Mouse (Mus musculus): ENCODE measurements at regions not wholly inside any gene's neighbourhood (a gene's known extent, or its start where the extent isn't known, plus 50 kb on each side); places are given as distances from the start of the nearest gene placed in this dataset.
"Not testable (repeated sequence)": the region's sequence is repeated elsewhere in the genome, so short reads cannot be mapped to it uniquely, and the experiment has no call there.

DNA sequence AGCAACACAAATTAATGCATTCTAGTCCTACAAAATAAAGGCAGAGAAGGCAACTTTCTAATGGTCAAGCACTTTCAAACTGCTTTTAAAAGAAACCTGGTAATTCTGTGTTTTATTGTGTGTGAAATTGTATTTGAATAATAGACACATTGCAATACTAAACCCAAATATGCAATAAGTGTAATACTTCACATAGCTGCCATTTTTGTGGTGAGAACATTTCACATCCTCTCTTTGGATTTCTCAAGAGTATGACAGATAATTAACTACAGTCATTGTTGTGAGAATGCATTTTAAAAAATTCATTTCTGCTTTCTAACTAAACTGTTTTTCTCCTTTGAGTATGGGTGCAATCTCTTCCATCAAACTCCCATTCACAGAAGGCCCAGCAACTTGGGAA is 256.4 kb downstream of the Sema3d start:
- ATAC-seq (ENCODE audit: insufficient number of reproducible peaks, low FRiP score, low TSS enrichment), result no peak

DNA sequence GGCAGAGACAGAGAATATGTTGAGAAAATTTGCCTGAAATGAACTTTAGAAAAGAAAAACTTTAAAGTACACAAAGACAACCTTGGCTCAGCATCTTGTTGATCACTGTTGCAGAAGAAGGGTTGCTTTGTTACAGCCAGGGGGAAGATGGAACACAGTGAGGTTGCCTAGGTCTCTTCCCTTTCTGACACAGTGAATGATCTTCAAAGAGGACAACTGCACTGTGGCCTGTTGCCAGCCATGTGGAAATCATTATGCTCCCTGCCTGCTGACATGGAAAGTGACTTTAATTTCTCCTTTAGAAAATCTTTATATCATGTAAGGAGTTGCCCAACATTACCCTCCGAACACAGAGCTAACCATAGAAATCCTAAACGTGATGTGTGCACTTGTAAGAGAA is 263.1 kb downstream of the Sema3d start:
- ATAC-seq (ENCODE audit: insufficient number of reproducible peaks, low FRiP score, low TSS enrichment), result no peak

DNA sequence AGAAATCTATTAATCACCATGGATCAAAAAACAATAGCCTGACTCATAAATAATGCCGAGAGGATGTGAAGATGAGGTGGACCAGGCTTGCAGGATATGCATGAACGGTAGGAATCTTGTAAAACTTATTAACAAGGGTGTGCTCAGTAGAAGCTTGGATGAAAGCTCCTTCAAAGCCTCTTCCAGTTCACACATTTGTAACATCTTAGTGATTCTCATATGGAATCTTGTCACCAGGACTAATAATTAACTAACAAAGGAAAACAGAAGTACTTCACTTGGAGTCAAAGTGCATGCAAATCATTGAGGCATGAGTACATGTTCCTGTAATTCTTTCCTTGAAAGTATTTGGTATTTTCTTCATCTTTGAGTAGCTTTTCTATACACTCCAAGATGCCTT is 290.5 kb downstream of the Sema3d start:
- ATAC-seq (ENCODE audit: insufficient number of reproducible peaks, low FRiP score, low TSS enrichment), result no peak

DNA sequence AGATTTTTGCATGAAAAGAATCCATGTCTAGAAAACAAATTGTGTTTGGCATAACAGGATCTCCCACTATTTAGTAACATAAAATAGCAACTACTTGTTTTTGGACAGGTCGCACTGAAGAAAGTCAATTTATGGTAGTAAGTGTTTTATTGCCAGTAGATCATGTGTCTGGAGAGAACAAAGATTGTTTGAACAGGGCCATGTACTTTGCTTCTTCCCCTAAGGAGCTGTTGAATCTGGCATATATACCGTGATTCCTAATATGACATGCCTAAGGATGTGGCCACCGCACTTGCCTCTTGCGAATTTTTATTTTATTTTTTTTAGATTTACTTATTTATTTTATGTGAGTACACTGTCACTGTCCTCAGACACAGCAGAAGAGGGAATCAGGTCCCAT is 290.9 kb downstream of the Sema3d start:
- ATAC-seq (ENCODE audit: insufficient number of reproducible peaks, low FRiP score, low TSS enrichment), result no peak

DNA sequence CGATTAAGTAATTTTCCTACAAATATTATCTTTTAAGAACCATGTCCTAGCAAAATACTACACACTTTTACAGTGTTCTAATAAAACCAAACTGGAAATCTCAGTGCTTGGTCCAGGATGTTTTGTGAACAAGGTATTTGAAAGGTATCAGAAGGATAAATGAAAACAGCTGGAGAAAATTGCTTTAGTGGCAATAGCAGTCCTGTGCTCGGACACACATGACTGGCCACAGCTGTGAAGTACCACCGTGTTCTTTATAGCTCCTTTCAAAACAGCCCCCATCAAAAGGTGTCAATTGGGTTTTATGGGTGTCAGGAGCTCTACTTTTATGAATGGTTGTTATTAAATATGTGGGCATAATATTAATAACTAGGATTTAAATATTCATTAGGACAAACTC is 293.5 kb downstream of the Sema3d start:
- no peak for ATAC-seq (ENCODE audit: insufficient number of reproducible peaks, low FRiP score, low TSS enrichment)

DNA sequence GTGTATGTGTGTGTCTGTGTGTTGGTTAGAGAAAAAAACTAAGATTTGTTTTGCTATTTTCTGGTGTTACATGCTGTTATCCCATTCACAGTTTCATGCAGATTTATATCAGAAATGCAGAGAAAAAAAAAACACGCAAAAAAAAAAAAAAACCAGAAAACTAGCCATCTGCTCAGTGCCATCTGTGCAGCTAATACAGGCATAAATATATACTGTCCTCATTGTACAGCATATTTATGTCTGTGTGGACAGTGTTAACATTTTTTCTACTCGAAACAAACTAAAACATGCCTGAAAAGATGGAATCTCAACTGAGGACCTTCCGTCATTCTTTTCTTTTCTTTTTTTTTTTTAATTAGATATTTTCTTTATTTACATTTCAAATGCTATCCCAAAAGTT is 331.7 kb downstream of the Sema3d start:
- peak; percentile 72 for ATAC-seq (ENCODE audit: insufficient number of reproducible peaks, low FRiP score, low TSS enrichment)

DNA sequence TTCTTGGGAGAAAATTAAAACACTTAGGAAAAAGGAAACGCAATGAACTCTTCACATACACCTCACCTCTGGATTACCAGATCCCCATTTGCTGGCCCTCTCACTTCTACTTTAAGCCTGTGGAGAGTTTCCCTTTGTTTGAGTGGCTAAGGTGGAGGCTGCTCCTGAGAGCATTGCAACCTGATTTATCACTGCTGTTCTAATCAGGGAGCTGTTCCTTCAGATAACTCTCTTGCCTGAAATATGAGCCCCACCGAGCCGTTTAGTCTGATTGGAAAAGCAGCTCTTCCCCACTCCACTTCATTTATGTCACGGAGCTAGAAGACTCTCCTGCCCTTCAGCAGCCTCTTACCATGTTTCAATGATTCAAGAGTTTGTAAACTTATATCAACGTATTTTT is 368.3 kb downstream of the Sema3d start:
- no peak for ATAC-seq (ENCODE audit: insufficient number of reproducible peaks, low FRiP score, low TSS enrichment)

DNA sequence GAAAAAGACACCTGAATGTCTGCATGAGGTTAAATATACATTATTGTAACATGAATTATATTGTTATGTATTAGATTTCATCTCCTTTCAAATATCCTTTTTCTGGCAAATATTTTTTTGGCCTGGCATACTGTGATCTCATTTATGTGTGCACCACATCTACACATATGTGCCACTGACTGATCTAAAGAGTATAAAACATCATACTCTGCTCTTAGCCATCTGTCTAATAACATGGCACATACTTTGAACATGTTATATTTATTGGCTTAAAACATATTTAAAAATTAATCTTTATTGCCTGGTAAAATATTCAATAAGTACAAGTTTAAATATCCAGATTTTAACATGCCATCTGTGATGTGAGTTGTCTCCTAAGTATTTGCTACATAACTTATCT is 365.6 kb upstream of the Sema3a start:
- ATAC-seq (ENCODE audit: insufficient number of reproducible peaks, low FRiP score, low TSS enrichment), result no peak

DNA sequence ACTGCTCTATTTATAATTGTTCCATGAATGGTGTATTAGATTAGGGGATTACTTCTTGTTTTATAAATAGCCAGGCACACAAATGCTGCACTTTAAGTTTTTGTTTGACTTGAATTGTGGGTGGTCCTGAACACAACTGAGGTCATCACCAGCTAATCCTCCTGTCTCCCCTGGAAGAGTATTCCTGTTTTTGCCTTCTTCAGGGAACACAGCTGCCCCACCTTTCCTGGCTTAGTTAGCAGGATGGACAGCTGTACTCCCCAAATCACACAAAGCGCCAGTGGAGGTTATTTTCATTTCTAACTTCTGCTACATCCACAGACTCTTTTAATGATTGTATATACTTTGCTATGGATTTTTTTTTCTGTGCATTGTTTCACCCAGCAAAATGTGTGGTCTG is 357.8 kb upstream of the Sema3a start:
- no peak for ATAC-seq (ENCODE audit: insufficient number of reproducible peaks, low FRiP score, low TSS enrichment)

DNA sequence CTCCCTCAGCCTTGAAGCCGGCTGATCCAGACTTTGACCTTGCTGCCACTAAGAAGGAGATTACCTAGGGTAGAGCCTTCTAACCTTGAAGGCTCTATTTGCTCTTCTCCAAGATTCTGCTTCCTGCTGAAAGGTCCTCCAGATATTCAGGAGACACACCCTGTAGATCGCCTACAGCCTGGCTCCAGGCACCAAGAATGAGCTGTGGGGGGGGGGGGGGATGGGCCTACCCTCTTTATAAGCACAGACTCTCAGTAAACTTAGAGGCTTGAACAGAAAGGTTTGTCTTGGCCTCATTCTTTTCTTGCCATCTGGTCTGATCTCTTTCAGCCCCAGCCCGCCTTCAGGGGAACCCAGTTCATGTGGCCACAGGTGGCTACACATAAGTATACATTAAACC is 342.5 kb upstream of the Sema3a start:
- no peak for ATAC-seq (ENCODE audit: insufficient number of reproducible peaks, low FRiP score, low TSS enrichment)

DNA sequence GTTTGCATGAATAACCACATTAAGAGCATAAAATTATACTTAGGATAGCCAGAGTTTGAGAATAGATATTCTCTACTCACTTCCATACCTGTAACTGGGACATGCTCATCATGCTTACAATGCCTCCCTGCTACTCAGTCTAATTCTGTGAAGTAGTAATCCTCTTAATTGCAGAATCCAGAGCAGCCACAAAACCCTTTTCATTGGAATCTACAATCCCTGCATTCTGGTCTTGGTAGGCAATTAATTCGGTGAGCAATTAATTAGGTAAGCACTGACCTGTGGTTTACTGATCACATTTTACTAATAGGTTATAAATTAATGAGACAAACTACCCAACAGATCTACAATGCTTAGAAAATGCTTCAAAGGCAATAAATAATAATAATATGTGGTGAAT is 316.5 kb upstream of the Sema3a start:
- no peak for ATAC-seq (ENCODE audit: insufficient number of reproducible peaks, low FRiP score, low TSS enrichment)

DNA sequence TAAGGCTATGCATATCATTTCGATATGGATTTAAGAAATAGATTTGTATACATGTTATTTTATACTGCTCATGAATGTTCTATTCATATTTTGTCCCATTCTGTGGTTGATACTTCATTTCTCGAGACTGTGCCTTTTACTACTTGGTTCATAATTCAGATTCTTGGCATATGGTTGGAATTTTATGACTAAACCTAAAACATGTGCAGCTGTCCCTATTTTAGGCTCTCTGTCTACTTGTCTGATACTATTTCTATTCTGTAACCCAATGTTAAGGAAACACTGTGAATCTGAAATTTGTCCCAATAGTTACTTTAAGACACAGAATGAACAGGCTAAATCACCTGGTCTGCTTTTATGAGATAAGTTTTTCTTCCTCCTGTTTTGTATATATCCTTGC is 315.3 kb upstream of the Sema3a start:
- no peak for ATAC-seq (ENCODE audit: insufficient number of reproducible peaks, low FRiP score, low TSS enrichment)

DNA sequence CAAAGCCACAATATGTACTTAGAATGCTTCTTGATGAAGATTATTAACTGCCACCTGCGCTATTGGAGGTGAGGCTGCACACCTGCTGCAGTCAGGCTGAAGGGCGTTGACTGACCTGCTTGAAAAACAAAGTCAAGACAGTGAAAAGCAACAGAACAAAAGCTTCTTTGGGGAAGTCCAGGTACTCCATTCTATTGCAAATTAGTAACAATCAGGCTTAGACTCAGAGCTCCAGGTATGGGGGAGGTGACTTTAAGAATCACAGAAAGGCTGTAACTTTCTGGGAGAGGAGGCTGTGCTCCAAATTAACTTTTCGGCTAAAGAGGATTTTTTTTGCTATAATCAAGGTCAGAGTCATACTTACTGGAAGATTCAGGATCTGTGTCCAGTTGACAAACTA is 278.0 kb upstream of the Sema3a start:
- not testable (repeated sequence) for ATAC-seq (ENCODE audit: insufficient number of reproducible peaks, low FRiP score, low TSS enrichment)

DNA sequence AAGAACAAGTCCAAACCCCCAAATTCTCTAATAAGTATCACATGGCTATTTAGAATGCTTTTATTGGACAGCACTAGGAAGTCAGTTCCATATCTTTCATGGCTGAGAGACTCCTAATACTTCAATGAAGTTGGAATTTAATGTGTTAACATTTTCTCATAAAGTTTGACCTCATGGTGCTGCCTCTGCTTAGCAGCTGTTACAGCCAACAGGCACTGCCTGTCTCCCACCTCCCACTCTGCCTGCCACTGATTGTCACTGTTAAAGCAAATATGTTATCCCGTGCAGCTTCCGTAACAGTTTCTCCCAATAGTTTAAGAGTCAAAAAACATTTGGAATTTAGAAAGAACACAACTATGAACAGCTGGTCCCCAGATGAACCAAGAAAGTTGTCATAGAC is 268.3 kb upstream of the Sema3a start:
- no peak for ATAC-seq (ENCODE audit: insufficient number of reproducible peaks, low FRiP score, low TSS enrichment)

DNA sequence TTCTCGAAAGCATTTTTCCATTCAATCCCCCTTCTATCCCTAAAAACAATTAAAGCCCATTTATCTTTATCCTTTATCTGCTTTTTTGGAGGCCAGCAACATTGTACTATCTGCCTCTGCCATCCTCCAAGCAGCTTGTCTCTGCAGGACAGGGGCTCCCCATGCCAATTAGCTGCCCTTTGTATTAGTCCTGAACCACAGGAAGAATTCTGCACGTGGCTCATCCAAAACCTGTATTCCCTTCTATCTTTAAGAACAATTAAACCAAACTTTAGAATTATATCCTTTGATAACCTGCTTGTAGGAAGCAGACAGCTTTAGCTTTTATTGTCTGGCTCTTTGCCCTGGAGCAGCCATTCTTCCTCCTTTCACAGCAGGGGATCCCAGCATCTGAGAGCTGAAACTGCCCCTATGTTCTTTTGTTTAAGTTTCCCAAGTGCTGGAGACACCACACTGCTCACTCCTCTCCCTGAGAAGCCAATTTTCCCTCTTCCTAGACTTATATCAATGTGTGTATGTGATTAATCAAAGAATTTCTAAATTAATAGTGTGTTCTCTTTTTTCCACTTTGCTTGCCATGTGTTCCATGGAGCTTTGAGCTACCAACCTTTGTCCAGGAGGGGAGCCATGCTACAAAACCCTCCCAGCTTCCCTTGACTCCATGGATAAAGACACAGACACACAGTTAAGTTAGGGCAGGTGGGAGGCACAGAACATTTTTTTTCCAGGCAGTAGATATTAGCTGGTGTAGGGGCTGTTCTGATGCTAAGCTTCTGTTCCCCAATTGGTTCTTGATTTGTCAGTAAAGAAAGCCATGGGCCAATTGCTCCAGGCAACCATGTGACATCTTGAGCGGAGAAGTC is 256.6 kb upstream of the Sema3a start:
- peak; percentile 86 for ATAC-seq (ENCODE audit: insufficient number of reproducible peaks, low FRiP score, low TSS enrichment)

DNA sequence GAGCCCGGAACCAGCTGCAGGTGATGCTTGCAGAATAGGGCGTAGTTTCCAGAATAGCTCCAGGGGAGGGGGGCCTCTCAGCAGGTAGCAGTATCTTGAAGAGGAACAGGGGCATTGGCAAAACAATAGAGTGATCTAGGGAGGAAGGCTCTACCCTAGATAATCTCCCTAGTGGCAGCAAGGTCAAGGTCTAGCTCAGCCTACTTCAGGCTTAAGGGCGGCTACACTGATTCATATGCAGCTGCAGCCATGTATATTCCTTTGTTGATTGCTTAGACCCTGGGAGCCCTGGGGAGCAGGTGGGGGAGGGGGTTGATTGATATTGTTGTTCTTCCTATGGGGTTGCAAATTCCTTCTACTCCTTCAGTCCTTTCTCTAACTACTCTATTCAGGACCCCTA is 252.3 kb upstream of the Sema3a start:
- ATAC-seq (ENCODE audit: insufficient number of reproducible peaks, low FRiP score, low TSS enrichment), result no peak

DNA sequence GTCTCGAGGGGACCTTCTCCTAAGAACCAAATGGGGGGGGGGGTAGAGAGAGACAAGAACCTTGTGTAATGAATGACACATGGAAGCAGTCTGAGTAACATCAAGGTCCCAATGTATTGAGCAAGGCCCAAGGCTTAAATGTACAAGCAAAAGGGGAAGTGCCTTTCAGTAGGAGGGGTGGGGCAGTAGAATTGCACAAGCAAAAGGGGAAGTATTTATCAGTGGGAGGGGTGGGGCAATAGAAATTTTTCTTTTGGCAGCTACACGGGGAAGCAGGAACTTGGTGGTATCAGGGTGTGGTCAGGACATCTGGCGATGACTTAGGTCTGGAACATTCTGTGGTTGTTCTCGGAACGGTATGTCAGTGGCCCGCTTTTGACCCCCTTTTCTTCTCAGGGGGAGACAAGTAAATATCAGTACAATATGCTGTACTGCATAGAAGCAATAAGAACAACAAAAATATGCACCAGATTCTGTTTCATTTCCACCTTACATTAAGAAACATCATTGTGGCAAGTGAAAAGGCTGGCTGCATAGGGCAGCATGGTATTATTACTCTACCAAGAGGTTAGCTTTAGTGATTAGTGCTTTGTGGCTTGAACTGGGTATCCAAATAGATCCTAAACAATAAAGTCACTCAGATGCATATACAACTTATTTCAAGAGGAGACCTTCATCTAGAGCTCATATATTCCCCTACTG is 247.5 kb upstream of the Sema3a start:
- no peak for ATAC-seq (ENCODE audit: insufficient number of reproducible peaks, low FRiP score, low TSS enrichment)

DNA sequence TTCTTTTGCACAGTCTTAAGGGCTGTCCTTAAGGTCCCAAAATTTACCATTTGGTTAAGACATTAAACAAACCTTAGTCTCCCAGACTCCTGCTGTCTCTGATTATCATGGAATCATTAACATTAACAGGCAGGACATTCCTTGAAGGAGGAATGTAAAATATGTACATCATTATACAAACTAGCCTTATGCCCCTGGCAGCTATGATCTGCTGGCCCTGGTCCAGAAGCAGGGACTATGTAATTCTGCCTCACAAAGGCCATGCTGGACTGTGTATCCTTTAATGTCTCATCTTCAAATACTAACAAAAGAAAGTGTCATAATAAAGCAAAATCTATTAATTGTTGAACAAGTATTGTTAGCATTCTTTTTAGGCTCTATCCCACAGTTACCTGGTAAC is 232.9 kb upstream of the Sema3a start:
- no peak for ATAC-seq (ENCODE audit: insufficient number of reproducible peaks, low FRiP score, low TSS enrichment)

DNA sequence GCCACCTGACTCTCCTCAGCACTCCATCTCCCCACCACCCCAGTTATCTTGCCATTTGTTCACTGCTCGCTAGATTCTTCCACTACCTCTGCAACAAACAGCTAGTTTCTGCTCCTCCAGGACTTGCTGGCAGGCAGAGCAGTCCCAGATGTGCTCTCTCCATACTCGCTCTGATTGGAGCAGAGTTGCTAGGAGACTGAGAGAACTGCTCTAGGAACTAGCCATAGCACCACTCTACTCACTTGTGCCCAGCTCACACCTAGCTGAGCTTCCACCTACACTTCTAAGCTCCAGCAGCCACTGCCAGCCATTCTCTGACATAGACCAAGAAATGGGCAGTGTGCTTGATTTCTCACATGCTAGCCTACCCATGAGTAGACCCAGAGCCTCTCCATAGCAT is 230.6 kb upstream of the Sema3a start:
- ATAC-seq (ENCODE audit: insufficient number of reproducible peaks, low FRiP score, low TSS enrichment), result no peak

DNA sequence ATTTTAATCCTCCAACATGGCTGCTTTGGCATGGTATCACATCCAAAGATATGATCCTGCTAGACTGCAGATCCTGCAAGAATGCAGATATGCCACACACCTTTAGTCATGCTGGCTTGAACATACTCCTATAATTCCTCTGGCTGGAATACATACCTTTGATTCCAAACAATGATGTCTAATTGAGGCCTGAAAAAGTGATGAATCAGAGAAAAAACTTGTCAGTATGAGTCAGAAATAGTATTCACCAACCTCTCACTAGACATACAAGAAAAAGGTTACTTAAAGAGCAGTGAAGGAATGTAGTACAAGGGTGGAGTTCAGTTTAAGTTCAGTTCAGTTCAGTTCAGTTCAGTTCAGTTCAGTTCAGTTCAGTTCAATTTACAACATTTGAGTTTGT is 214.5 kb upstream of the Sema3a start:
- ATAC-seq (ENCODE audit: insufficient number of reproducible peaks, low FRiP score, low TSS enrichment), result no peak

DNA sequence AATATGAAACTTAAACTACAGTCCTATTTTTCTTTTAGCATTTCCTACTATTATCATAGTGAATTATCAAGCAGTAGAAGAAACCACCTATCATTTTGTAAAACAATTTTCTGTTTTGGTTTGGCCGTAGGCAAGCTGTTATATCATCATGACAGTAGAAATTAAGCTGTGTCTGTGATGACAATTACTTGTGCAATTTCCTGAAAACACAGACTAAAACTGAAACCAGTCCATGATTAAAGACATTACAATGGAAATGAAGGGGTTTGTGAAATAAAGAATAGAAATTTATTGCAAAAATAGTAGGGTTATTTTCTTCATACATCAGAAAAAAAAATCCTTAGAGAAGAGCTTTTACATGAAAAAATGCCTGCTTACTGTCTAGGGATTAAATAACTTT is 210.8 kb upstream of the Sema3a start:
- ATAC-seq (ENCODE audit: insufficient number of reproducible peaks, low FRiP score, low TSS enrichment), result no peak

DNA sequence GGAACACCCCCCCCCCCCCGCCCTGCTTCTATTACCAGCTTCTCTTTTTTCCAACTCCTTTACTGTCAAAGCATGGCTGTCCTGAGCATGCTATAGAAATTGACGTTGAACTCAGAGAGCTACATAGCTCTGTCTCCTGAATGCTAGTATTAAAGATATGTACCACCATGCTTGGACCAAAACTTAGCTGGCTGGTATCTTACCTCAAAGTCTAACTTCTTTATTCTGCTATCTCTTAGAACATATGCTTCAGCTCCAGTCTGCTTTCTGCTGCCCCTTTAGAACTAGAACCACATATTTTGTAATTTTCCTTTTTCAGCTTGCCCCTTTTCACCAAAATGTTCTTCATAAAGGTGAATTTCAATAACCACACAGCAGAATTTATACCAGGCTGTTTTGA is 205.9 kb upstream of the Sema3a start:
- ATAC-seq (ENCODE audit: insufficient number of reproducible peaks, low FRiP score, low TSS enrichment), result no peak

Data from cerebellum, adult (tissue).